Mouse (Mus musculus) left cerebral cortex, postnatal 10 days (tissue): ENCODE data around the gene Tmco1. TPM values are rescaled to one million over a fixed set of nuclear protein-coding genes. Genes with fewer than 3 reads are reported as not detected.

Source experiments
- DNase-seq, 2 experiments: peaks; one replicate each; pipeline ENCODE4 v3.0.0; 2021 to 2022; ENCODE audit warnings: low spot score in 2 of 2, mixed read lengths in 1 of 2; ENCODE audit errors: extremely low spot score in 1 of 2
- intact Hi-C: fragments of 180-260 bp; cut with DNase I; formaldehyde crosslinking; loops from one replicate; pipeline ENCODE4 v1.15.1; 2025
- total RNA-seq, 2 experiments: library from RNA; stranded (reverse); gene quantifications; 2 replicates each; pipeline ENCODE4 v1.2.3; 2021

The Tmco1 gene
- total RNA-seq, 2 experiments from 2014 or later: 40.3 to 42.0 TPM

DNA sequence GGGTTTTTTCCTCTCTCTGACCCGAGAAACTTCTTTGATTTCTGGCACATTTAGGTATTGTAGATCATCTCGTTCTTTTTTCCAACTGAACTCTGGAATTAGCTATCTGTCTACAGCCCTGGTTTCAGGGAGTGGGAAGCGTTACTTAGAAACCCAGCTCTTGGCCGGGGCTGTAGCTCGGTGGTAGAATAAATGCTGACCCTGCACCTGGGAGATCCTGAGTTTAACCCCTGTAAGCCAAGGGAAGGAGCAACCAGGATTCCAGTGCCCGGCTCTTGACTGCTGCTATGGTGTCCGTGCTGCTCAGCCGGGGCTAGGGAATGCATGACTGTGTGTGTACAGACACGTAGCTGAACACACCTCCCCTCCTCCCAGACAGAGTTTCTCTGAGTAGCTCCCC is 50.6 kb downstream of the Tmco1 start:
- intact Hi-C loops: no loop called here

DNA sequence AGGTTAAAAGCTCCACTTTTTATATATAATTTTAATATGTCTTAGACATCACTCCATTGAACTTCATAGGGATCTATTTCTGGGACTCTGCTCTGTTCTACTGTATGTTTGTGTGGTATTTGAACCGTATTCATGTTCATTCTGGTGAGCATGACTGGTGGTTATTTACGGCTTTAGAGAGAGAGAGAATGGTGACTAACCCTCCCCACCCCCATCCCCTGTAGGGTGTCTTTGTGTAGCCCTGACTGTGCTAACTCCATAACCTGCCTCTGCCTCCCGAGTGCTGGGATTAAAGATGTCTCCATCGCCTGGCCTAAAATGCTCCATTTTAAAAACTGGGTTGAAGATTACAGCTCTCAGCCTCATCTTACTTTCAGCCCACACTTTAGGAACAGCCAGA is 52.1 kb downstream of the Tmco1 start:
- intact Hi-C loops: no loop called here
- no peak for DNase-seq

More for the DNA sequence above, 50.6 kb downstream of the Tmco1 start:
- no peak for DNase-seq

GRCm38 (mm10) chr1:167362819-167363218 is 54.6 kb downstream of the Tmco1 start:
- no peak for DNase-seq
- intact Hi-C loops: no loop called here

GRCm38 (mm10) chr1:167363322-167363721 is 55.1 kb downstream of the Tmco1 start:
- DNase-seq: no peak
- intact Hi-C loops: no loop called here

DNA sequence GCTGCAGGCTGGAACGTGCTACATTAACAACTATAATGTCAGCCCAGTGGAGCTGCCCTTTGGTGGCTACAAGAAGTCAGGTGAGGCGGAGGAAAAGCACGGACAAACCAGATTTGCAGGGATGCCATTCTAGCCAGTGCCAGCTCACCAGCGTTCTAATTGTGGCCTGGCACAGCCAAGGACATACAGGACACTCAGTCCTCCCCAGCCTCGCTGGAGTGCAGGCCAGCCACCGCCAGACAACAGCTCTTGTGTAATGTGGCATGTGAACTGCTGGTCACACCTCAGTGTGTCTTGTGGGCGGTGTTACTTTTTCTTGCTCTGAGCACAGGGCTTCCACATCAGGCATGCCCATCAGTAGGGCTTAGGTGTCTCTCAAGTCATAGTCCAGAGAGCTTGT is 57.6 kb downstream of the Tmco1 start:
- intact Hi-C loops: no loop called here
- no peak for DNase-seq

DNA sequence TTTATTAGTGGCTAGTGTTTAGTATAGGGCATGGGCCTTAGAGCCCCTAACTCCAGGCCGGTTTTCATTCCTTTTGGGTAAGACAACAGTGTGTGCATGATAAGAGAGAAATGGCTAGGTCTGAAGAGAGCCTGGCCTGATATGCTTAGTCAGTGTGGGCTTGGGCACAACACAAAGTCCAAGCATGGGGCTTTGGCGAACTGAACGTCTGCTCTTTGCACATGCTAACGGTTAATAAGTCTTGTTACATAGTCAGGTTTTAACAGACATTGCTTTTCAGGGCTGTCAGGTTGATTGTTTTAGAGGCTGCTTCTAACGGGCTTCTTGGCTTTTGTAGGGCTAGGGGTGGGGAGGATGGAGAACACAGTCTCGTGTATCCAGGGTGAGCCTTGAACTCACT is 58.4 kb downstream of the Tmco1 start:
- intact Hi-C loops: no loop called here
- DNase-seq: no peak

DNA sequence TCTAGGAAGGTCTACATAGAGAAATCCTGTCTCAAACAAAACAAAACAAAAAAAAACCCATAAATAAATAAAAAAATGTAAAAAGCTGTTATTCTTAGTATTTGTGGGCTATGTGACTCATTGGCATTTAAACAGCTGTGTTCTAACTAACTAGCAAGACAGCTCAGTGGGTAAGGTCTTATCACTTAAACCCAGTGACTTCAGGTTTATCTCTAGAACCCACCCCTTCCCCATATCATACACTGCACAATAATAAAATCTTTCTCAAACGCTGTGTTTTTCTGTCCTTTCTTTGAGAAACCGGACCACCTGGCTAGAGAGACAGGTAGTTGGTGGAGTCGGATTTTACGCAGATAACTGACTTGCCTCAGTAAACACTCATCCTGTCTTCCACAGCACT is 59.8 kb downstream of the Tmco1 start:
- intact Hi-C loops: no loop called here
- no peak for DNase-seq

GRCm38 (mm10) chr1:167368513-167368912 is 60.3 kb downstream of the Tmco1 start:
- DNase-seq: no peak
- intact Hi-C loops: no loop called here

DNA sequence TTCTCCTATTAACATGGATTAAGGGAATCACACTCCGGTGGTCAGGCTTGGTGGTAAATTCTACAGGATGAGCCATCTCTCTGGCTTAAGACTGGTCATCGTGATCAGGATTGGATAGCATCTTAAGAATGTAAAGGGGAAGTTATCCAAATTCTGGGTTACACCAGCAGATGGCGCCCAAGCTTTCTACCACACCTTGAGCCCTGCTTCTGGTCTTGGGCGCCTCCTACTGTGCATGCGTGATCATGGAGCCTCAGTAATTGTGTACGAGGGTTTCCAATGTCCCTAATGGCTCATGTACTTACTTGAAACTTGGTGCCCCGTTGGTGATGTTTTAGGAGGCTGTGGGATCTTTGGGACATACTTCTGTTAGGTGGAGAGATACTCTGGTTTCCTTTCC is 61.7 kb downstream of the Tmco1 start:
- intact Hi-C loops: loop anchor here (2.0 kb wide), 1 partner anchor 25 kb away; no protein-coding TSS in a partner anchor
- DNase-seq: peak; percentile 65 to 89

DNA sequence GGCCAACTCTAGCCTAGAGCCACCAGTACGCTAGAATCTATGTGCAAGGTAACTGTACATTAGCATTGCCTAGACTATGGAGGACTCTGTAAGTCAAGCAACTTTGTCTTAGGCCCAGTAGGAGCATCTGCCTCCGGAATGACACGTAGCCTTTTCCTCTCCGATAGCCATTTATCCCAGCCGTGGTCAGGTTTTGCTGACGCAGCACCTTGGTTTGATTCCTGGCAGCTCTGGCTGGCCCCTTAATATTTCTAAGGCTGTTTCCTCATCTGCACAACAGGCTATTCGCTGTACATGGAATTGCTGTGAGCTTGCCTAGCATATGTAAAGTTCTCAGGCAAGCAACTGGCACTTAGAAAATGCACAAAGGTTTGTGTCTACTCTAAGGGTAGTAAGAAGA is 64.6 kb downstream of the Tmco1 start:
- no peak for DNase-seq
- intact Hi-C loops: no loop called here

- DNase-seq: no peak
- intact Hi-C loops: no loop called here
Observed at GRCm38 (mm10) chr1:167374003-167374784, 66.0 kb downstream of the Tmco1 start.

DNA sequence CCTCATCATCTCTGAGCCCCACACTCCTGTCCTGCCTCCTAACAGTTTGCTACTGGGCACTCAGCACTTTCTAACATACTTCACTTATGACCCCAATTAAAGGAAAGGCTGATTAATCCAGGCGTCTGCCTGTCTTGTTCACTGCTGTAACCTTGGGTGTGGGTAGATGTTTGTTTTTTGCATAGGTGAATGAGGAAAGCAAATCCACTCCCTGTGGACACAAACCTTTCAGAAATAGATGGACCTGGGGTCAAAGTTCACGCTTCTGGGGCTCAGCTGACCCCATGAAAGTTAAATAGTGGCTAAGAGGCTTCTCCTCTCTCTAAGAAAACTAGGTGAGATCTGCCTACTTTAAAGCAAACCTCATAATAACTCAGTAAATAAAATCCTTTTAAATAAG is 66.8 kb downstream of the Tmco1 start:
- intact Hi-C loops: no loop called here
- no peak for DNase-seq

GRCm38 (mm10) chr1:167378019-167378418 is 69.8 kb downstream of the Tmco1 start:
- intact Hi-C loops: no loop called here
- DNase-seq: no peak

- intact Hi-C loops: no loop called here
- DNase-seq: no peak
Observed at GRCm38 (mm10) chr1:167379751-167380150, 71.6 kb downstream of the Tmco1 start.

GRCm38 (mm10) chr1:167380223-167380622 is 72.0 kb downstream of the Tmco1 start:
- intact Hi-C loops: no loop called here
- no peak for DNase-seq

GRCm38 (mm10) chr1:167381050-167382015 is 73.2 kb downstream of the Tmco1 start:
- intact Hi-C loops: no loop called here

DNA sequence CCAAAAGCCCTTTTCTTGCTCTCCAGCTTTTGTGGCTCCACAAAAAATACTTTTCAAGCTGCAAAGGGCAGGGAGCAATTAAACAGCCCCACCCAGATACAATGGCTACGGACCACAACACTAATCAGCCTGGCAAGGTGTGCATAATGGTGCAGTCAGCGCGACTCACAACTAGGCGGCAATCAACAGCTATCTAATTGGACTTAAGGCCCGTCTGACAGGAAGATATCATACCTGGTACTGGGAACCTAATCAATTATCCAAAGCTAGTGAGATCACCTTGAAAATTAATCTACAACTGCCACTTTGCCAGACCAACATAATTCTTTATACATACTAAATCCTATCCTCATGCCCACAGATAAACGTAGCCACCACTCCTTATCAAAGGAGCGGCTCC is 74.1 kb downstream of the Tmco1 start:
- intact Hi-C loops: no loop called here
- no peak for DNase-seq

More at GRCm38 (mm10) chr1:167381050-167382015, 73.2 kb downstream of the Tmco1 start:
- DNase-seq: peak in 1 of 2 experiments; percentile 7

DNA sequence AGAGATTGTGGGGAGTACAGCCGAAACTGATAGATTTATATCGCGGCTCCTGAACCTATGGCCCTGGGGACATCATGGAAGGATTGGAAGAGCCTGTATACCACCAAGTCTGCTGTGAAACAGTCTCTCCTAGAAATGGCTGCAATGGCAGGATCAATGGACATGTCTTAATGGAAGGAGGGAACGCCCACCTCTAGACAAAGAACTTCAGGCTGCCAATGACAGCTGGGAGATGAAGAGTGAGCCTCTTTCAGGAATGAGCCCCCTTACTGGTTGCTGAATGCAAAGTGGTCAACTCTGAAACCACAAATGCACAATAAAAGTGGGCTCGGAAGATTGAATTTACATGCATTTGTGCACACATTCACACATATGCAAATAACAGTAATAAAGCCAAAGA is 74.6 kb downstream of the Tmco1 start:
- DNase-seq: no peak
- intact Hi-C loops: no loop called here

- intact Hi-C loops: no loop called here
- DNase-seq: peak in 1 of 2 experiments; percentile 5
Observed at GRCm38 (mm10) chr1:167383178-167383577, 75.0 kb downstream of the Tmco1 start.
